Mouse (Mus musculus): ENCODE data around the gene Rasd2.

Gene Rasd2

DNA sequence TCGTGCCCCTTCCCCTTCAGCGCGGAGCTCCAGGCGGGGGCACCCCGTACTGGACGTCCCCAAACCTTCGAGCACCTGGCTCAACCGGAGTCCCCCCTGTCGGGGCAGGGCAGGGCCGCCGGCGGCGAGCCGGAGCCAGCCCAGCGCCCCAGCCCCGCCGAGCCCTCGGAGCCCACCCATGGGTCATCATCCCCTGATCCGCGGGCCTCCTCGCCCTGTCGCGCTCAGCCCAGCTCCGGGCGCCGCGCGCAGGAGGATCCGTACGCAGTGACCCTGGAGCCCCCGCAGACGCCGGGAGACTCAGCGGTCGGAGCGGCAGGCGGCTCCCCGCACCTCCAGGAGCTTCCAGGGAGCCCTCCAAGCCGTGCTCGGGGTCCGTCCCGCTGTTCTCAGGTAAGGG is at the start of gene Rasd2:
Gene Rasd2, plus strand, starts transcription at position 259 of the 400 bp plus-strand sequence.
- DNase-seq (ENCODE audit: low read depth), result no peak

- DNase-seq (ENCODE audit: low read depth), result no peak
Observed at GRCm38 (mm10) chr8:75169363-75169762, 44.4 kb upstream of the Rasd2 start.

GRCm38 (mm10) chr8:75172009-75172685 is 41.6 kb upstream of the Rasd2 start:
- DNase-seq (ENCODE audit: low read depth), result no peak

DNA sequence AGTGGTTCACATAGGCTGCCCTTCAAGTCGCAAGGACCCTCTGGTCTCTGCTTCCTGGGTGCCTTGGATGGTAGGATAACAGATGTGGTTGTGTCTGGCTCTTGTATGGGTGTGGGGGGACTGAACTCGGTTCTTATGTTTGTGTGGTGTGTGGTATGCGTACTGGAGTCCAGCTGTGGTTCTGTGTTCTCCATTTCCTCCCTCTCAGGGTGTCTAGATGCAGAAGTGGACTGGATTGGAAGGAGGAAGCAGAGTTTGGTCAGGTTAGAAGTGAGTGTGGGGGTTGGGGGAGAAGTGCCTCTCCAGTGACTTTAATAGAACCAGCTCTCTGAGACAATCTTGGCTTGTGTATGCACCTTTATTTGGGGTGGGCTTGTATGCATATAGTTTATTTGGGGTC is 20.7 kb upstream of the Rasd2 start:
- no peak for DNase-seq (ENCODE audit: low read depth)

GRCm38 (mm10) chr8:75194473-75195071 is 19.2 kb upstream of the Rasd2 start:
- DNase-seq (ENCODE audit: low read depth), result no peak

DNA sequence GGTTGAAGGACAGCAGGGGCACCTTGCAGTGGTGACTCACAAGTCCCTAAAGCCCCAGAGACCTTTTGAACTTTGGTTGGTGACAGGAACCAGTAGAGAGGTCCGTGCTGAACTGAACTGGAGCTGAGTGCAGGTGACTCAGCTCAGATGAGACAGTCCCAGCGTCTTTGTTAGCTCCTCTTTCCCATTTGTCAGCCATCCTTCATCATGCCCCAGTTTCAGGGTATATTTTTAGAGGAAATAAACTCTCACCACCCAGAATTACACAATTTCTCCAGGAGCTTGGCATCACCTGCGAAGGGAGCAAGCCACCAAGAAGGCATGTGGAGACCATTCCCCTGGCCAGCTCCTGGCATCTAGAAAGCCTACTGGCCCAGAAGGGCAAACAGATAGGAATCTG is 16.6 kb upstream of the Rasd2 start:
- no peak for DNase-seq (ENCODE audit: low read depth)

DNA sequence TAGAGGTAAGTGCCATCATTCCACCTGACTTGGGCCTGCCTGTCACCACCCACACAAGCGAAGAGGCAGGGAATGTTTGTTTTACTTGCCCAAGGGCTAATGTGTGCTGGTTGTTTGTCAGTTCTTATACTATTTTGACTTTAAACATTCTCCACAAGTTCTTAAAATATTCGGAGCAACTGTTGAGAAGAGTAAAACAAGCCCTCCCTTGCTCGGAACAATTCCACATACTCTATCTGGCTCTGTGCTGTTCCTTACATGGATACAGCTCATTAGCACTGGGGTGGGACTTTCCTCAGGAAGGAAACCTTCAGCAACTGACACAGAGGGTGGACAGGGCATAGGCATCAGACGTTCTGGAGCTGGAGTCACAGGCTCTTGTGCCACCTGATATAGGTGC is 15.9 kb upstream of the Rasd2 start:
- no peak for DNase-seq (ENCODE audit: low read depth)

- no peak for DNase-seq (ENCODE audit: low read depth)
Observed at GRCm38 (mm10) chr8:75198300-75198699, 15.4 kb upstream of the Rasd2 start.

- no peak for DNase-seq (ENCODE audit: low read depth)
Observed at GRCm38 (mm10) chr8:75198988-75199765, 14.6 kb upstream of the Rasd2 start.

DNA sequence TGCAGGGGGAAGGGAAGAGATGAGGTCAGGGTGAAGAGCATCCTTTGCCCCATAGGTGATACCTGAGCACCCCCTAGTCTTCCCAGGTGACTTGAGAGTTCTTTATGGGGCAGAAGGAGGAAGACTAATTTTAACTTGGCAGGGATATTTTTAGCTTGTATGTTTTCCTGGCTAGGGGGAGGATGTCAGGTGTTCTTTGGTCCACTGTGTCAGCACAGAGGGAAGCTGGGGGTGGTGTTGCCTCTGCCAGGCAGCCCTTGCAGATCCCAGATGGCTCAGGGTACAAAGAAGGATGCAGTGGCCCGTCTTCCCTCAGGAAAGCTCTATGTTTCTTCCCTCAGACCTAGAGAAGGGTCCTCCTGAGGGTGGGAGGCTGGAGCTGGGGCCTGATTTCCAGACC is 13.8 kb upstream of the Rasd2 start:
- DNase-seq (ENCODE audit: low read depth), result no peak

DNA sequence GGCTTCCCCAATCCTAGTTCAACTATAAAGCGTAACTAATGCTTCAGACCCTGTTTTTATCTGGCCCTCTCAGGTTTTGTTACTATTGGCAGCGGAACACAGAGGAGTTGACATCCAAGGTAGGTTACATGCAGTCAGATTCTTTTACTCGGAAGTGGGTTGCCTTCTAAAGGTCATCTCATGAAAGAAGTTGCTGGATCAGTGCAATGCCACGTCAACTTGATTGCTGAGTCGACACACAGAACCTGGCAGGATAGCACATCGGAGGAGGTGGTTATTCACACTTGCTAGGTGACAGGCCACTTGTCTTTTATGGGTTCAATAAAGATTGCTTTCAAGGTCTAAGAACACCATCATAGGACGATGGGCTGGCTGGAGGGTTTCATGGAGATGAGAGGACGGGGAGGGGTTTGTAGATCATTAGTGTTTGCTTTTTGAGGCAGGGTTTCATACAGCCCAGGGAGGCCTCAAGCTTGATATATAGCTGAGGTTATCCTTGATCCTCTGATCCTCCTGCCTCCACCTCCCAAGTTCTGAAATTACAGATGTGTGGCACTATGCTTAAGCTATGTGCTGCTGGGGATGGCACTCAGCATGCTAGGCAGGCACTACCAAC is 11.6 kb upstream of the Rasd2 start:
- no peak for DNase-seq (ENCODE audit: low read depth)

- DNase-seq (ENCODE audit: low read depth), result no peak
Observed at GRCm38 (mm10) chr8:75202913-75203312, 10.8 kb upstream of the Rasd2 start.

DNA sequence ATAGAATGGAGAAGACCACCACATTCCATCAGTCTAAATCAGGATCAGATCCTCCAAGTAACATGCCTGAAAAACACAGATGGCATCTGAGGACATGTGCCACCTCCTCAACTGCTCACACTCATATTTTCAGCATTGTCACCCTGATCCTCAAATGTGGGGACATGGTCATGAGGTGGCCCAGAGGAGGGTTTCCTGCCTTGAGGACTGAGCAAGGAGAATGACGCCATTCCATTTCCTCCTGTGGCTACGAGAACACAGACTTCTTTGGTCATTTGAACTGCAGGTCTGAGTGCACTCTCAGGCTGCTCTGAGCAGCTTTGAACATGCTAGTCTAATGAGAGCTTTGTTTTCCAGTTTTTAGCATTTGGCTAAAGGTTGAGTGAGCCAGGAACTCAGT is 10.3 kb upstream of the Rasd2 start:
- DNase-seq (ENCODE audit: low read depth), result no peak

- DNase-seq (ENCODE audit: low read depth), result no peak
Observed at GRCm38 (mm10) chr8:75204190-75204868, 9.4 kb upstream of the Rasd2 start.

- DNase-seq (ENCODE audit: low read depth), result no peak
Observed at GRCm38 (mm10) chr8:75211461-75211860, 2.3 kb upstream of the Rasd2 start.

GRCm38 (mm10) chr8:75212631-75213306 is 975 bp upstream of the Rasd2 start:
- no peak for DNase-seq (ENCODE audit: low read depth)

- DNase-seq (ENCODE audit: low read depth), result no peak
Observed at GRCm38 (mm10) chr8:75213307-75213651, 465 bp upstream of the Rasd2 start.

- no peak for DNase-seq (ENCODE audit: low read depth)
Observed at GRCm38 (mm10) chr8:75215046-75215445, 1.3 kb downstream of the Rasd2 start.

GRCm38 (mm10) chr8:75215931-75216330 is 2.2 kb downstream of the Rasd2 start:
- no peak for DNase-seq (ENCODE audit: low read depth)

GRCm38 (mm10) chr8:75216886-75217285 is 3.1 kb downstream of the Rasd2 start:
- DNase-seq (ENCODE audit: low read depth), result no peak

- DNase-seq (ENCODE audit: low read depth), result no peak
Observed at GRCm38 (mm10) chr8:75217969-75218368, 4.2 kb downstream of the Rasd2 start.
